Mouse (Mus musculus) spleen, adult 18-20 months (tissue): ENCODE results near the gene Nfib.

Experiments used
- DNase-seq, 2 experiments: peaks; one replicate each; pipeline ENCODE4 v3.0.0; 2022; ENCODE audit warnings: mixed read lengths in 2 of 2

The Nfib gene

GRCm38 (mm10) chr4:82623081-82623538 lies 82.4 kb downstream of the Nfib start:
- DNase-seq, result no peak

GRCm38 (mm10) chr4:82622321-82622836 lies 83.2 kb downstream of the Nfib start:
- peak in 1 of 2 experiments; percentile 13 for DNase-seq

GRCm38 (mm10) chr4:82619539-82619941 lies 86.0 kb downstream of the Nfib start:
- no peak for DNase-seq

GRCm38 (mm10) chr4:82619003-82619402 lies 86.5 kb downstream of the Nfib start:
- no peak for DNase-seq

- no peak for DNase-seq
Observed at GRCm38 (mm10) chr4:82617257-82617656, 88.3 kb downstream of the Nfib start.

- DNase-seq, result no peak
Observed at GRCm38 (mm10) chr4:82615712-82616111, 89.8 kb downstream of the Nfib start.

- DNase-seq, result no peak
Observed at GRCm38 (mm10) chr4:82614466-82614805, 91.1 kb downstream of the Nfib start.

- DNase-seq, result no peak
Observed at GRCm38 (mm10) chr4:82613606-82614465, 91.7 kb downstream of the Nfib start.

- no peak for DNase-seq
Observed at GRCm38 (mm10) chr4:82609676-82610075, 95.9 kb downstream of the Nfib start.

- DNase-seq, result no peak
Observed at GRCm38 (mm10) chr4:82608768-82609610, 96.6 kb downstream of the Nfib start.

- DNase-seq, result no peak
Observed at GRCm38 (mm10) chr4:82607266-82607665, 98.3 kb downstream of the Nfib start.

- DNase-seq, result no peak
Observed at GRCm38 (mm10) chr4:82606351-82606750, 99.2 kb downstream of the Nfib start.

- no peak for DNase-seq
Observed at GRCm38 (mm10) chr4:82605034-82605784, 100.3 kb downstream of the Nfib start.

- no peak for DNase-seq
Observed at GRCm38 (mm10) chr4:82604501-82604900, 101.0 kb downstream of the Nfib start.

GRCm38 (mm10) chr4:82600636-82601035 lies 104.9 kb downstream of the Nfib start:
- DNase-seq, result no peak

- DNase-seq, result no peak
Observed at GRCm38 (mm10) chr4:82598436-82598835, 107.1 kb downstream of the Nfib start.

- DNase-seq, result no peak
Observed at GRCm38 (mm10) chr4:82593681-82594666, 111.6 kb downstream of the Nfib start.

GRCm38 (mm10) chr4:82592086-82593030 lies 113.2 kb downstream of the Nfib start:
- no peak for DNase-seq

- DNase-seq, result no peak
Observed at GRCm38 (mm10) chr4:82589345-82589890, 116.1 kb downstream of the Nfib start.

GRCm38 (mm10) chr4:82588718-82589117 lies 116.8 kb downstream of the Nfib start:
- no peak for DNase-seq
